Mouse (Mus musculus) heart, adult 18-20 months (tissue): ENCODE measurements at regions not wholly inside any gene's neighbourhood (a gene's known extent, or its start where the extent isn't known, plus 50 kb on each side); places are given as distances from the start of the nearest gene placed in this dataset.

Experiments
- DNase-seq, 2 experiments: peaks; one replicate each; pipeline ENCODE4 v3.0.0; 2021 to 2022; ENCODE audit warnings: mixed read lengths in 1 of 2

- peak; percentile 38 to 55 for DNase-seq
Observed at GRCm38 (mm10) chr1:55807028-55807427, 401.3 kb downstream of the Plcl1 start.

GRCm38 (mm10) chr1:55808724-55809519, 403.2 kb downstream of the Plcl1 start:
- DNase-seq = peak; percentile 27 to 36

GRCm38 (mm10) chr1:55812486-55812885, 406.8 kb downstream of the Plcl1 start:
- DNase-seq = no peak

- DNase-seq = no peak
Observed at GRCm38 (mm10) chr1:55820866-55821500, 415.3 kb downstream of the Plcl1 start.

- DNase-seq = no peak
Observed at GRCm38 (mm10) chr1:55822599-55822998, 416.9 kb downstream of the Plcl1 start.

- no peak for DNase-seq
Observed at GRCm38 (mm10) chr1:55827191-55827590, 421.5 kb downstream of the Plcl1 start.

GRCm38 (mm10) chr1:55835281-55835680, 429.6 kb downstream of the Plcl1 start:
- DNase-seq = no peak

GRCm38 (mm10) chr1:55836750-55837149, 431.0 kb downstream of the Plcl1 start:
- DNase-seq = no peak

- no peak for DNase-seq
Observed at GRCm38 (mm10) chr1:55837366-55837765, 431.6 kb downstream of the Plcl1 start.

GRCm38 (mm10) chr1:55838168-55838567, 432.4 kb downstream of the Plcl1 start:
- peak; percentile 47 to 76 for DNase-seq

- no peak for DNase-seq
Observed at GRCm38 (mm10) chr1:55848806-55849205, 443.1 kb downstream of the Plcl1 start.

- no peak for DNase-seq
Observed at GRCm38 (mm10) chr1:55852354-55852753, 446.6 kb downstream of the Plcl1 start.

- no peak for DNase-seq
Observed at GRCm38 (mm10) chr1:55859113-55859512, 453.4 kb downstream of the Plcl1 start.

- no peak for DNase-seq
Observed at GRCm38 (mm10) chr1:55863113-55863512, 457.4 kb downstream of the Plcl1 start.

GRCm38 (mm10) chr1:55865274-55865673, 459.6 kb downstream of the Plcl1 start:
- DNase-seq = no peak

GRCm38 (mm10) chr1:55866677-55867076, 461.0 kb downstream of the Plcl1 start:
- no peak for DNase-seq

- DNase-seq = no peak
Observed at GRCm38 (mm10) chr1:55873583-55873982, 467.9 kb downstream of the Plcl1 start.

GRCm38 (mm10) chr1:55874143-55874867, 468.6 kb downstream of the Plcl1 start:
- DNase-seq = peak; percentile 47 to 78

GRCm38 (mm10) chr1:55874868-55875144, 469.1 kb downstream of the Plcl1 start:
- no peak for DNase-seq

GRCm38 (mm10) chr1:55884576-55884975, 478.9 kb downstream of the Plcl1 start:
- DNase-seq = no peak

GRCm38 (mm10) chr1:55886383-55887070, 480.8 kb downstream of the Plcl1 start:
- DNase-seq = peak; percentile 13 to 59

GRCm38 (mm10) chr1:55887386-55887785, 481.7 kb downstream of the Plcl1 start:
- DNase-seq = no peak
